Mouse (Mus musculus) hindbrain, embryonic 16.5 days (tissue): Measurements from ENCODE around the gene Bcl11b. TPM values are rescaled to one million over a fixed set of nuclear protein-coding genes. Genes with fewer than 3 reads are reported as not detected.

Source experiments
- ATAC-seq: fragments of 200-750 bp; cut with Nextera tagmentation; 2 replicates; pipeline ENCODE4 v1.8.0; 2017; ENCODE audit warnings: moderate TSS enrichment, moderate library complexity
- H3K27ac ChIP-seq: fragments of 300-500 bp; sonication (generic); 2 replicates; pipeline ENCODE4 v1.5.1; 2014; ENCODE audit warnings: low read depth, mild to moderate bottlenecking, control low read depth, low read length, moderate library complexity
- H3K27me3 ChIP-seq: fragments of 300-500 bp; sonication (generic); replicated peaks from 2 replicates; pipeline ENCODE4 v1.6.1; 2014; ENCODE audit warnings: low read length; ENCODE audit not compliant: control insufficient read depth, insufficient read depth
- H3K36me3 ChIP-seq: fragments of 300-500 bp; sonication (generic); 2 replicates; pipeline ENCODE4 v1.6.1; 2014; ENCODE audit warnings: mild to moderate bottlenecking, low read length, moderate library complexity, mixed read lengths; ENCODE audit not compliant: control insufficient read depth, insufficient read depth
- H3K4me1 ChIP-seq: fragments of 300-500 bp; sonication (generic); 2 replicates; pipeline ENCODE4 v1.6.1; 2014; ENCODE audit warnings: low read depth, low read length; ENCODE audit not compliant: control insufficient read depth, insufficient read depth
- H3K4me2 ChIP-seq: fragments of 300-500 bp; sonication (generic); 2 replicates; pipeline ENCODE4 v1.6.1; 2014; ENCODE audit warnings: mild to moderate bottlenecking, low read length, control low read depth, moderate library complexity
- H3K4me3 ChIP-seq: fragments of 300-500 bp; sonication (generic); 2 replicates; pipeline ENCODE4 v1.5.1; 2014; ENCODE audit warnings: mild to moderate bottlenecking, low read length, control low read depth, moderate library complexity
- H3K9ac ChIP-seq: fragments of 300-500 bp; sonication (generic); 2 replicates; pipeline ENCODE4 v1.6.1; 2014; ENCODE audit warnings: low read depth, mild to moderate bottlenecking, control low read depth, low read length, moderate library complexity
- H3K9me3 ChIP-seq: fragments of 300-500 bp; sonication (generic); 2 replicates; pipeline ENCODE4 v1.6.1; 2014; ENCODE audit warnings: mild to moderate bottlenecking, low read length, moderate library complexity; ENCODE audit not compliant: control insufficient read depth
- WGBS: fragments of 180-500 bp; shearing (Covaris S2); extraction: QIAGEN DNeasy Blood & Tissue Kit; methylation state at CpG from one replicate; pipeline ENCODE4 v1.1.7; 2014; 5-methylcytosine and 5-hydroxymethylcytosine counted together
- polyA plus RNA-seq: library from polyadenylated mRNA; unstranded; fragments of >200 nt; fragmentation: Nextera tagmentation; extraction: Ambion mirVana; gene quantifications from 2 replicates; pipeline ENCODE4 v1.2.1, GENCODE M21; 2015

The Bcl11b gene
- polyA plus RNA-seq, 1 experiment from 2014 or later: 12.0 TPM

- no peak overlapping the region for H3K9ac ChIP-seq
- H3K9me3 ChIP-seq: no peaks in the 10 kb centered on the region
- H3K27me3 ChIP-seq: no peaks in the 10 kb centered on the region
- H3K27ac ChIP-seq: peak overlapping the region; percentile 6; the same call in 1 of the 2 replicates
- 48% methylated on average over 14 of the region's 14 CpGs for WGBS
- no peak overlapping the region for H3K4me3 ChIP-seq
- no peak for ATAC-seq
- H3K4me2 ChIP-seq: no peak overlapping the region
- H3K4me1 ChIP-seq: peaks cover 19% of the 10 kb centered on the region
- H3K36me3 ChIP-seq: no peaks in the 10 kb centered on the region
Observed at GRCm38 (mm10) chr12:107960365-107960764, 43.0 kb downstream of the Bcl11b start.

- Histone ChIP-seq H3K27me3 (no peaks in the 10 kb centered on the region), H3K4me3 (no peak overlapping the region), H3K27ac (no peak overlapping the region), H3K9me3 (no peaks in the 10 kb centered on the region), H3K4me1 (peaks cover 19% of the 10 kb centered on the region), H3K9ac (no peak overlapping the region), H3K36me3 (no peaks in the 10 kb centered on the region), H3K4me2 (no peak overlapping the region)
- no peak for ATAC-seq
- WGBS: 23% methylated on average over 8 of the region's 8 CpGs
Observed at GRCm38 (mm10) chr12:107959872-107960271, 43.5 kb downstream of the Bcl11b start.

- peaks cover 24% of the 10 kb centered on the region for H3K4me1 ChIP-seq
- no peaks in the 10 kb centered on the region for H3K9me3 ChIP-seq
- H3K4me2 ChIP-seq: peak overlapping the region; percentile 49; the same call in 1 of the 2 replicates
- 83% methylated on average over 16 of the region's 16 CpGs for WGBS
- H3K9ac ChIP-seq: no peak overlapping the region
- no peak overlapping the region for H3K4me3 ChIP-seq
- no peak overlapping the region for H3K27ac ChIP-seq
- no peaks in the 10 kb centered on the region for H3K36me3 ChIP-seq
- H3K27me3 ChIP-seq: no peaks in the 10 kb centered on the region
- ATAC-seq: no peak
Observed at GRCm38 (mm10) chr12:107953044-107953684, 50.2 kb downstream of the Bcl11b start.

GRCm38 (mm10) chr12:107952318-107952724 is 51.1 kb downstream of the Bcl11b start:
- Histone ChIP-seq H3K27ac (peak overlapping the region; percentile 54), H3K4me3 (peak overlapping the region; percentile 31), H3K4me2 (peak overlapping the region; percentile 49), H3K9me3 (no peaks in the 10 kb centered on the region), H3K9ac (peak overlapping the region; percentile 47), H3K4me1 (peaks cover 24% of the 10 kb centered on the region), H3K27me3 (no peaks in the 10 kb centered on the region), H3K36me3 (no peaks in the 10 kb centered on the region)
- ATAC-seq: peak; percentile 65
- 14% methylated on average over 20 of the region's 20 CpGs for WGBS

GRCm38 (mm10) chr12:107950667-107951179 is 52.7 kb downstream of the Bcl11b start:
- H3K4me3 ChIP-seq: no peak overlapping the region
- 60% methylated on average over 20 of the region's 20 CpGs for WGBS
- peaks cover 26% of the 10 kb centered on the region for H3K4me1 ChIP-seq
- no peaks in the 10 kb centered on the region for H3K36me3 ChIP-seq
- no peak overlapping the region for H3K9ac ChIP-seq
- H3K27me3 ChIP-seq: no peaks in the 10 kb centered on the region
- H3K4me2 ChIP-seq: peak overlapping the region; percentile 10; the same call in 1 of the 2 replicates
- no peak overlapping the region for H3K27ac ChIP-seq
- no peaks in the 10 kb centered on the region for H3K9me3 ChIP-seq
- ATAC-seq: no peak

DNA sequence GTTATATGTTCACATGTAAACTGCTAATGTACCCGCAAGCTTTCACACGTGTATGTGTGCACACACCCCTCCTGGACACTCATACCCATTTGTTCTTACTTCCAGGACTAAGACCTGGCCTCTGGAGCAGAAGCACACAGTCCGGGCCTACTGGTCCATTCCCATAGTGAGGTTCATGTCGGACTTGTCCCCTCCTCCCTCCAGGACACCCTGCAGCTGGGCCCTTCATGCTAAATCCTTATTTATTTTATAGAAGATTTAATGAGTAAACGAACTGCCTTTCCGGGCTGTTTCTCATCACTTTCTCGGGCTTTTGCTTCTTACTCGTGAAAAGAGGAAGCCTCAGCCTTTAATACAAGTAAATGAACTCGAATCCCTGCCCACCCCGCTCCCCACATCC is 54.0 kb downstream of the Bcl11b start:
- H3K4me2 ChIP-seq: no peak overlapping the region
- no peaks in the 10 kb centered on the region for H3K36me3 ChIP-seq
- H3K27me3 ChIP-seq: no peaks in the 10 kb centered on the region
- peaks cover 26% of the 10 kb centered on the region for H3K4me1 ChIP-seq
- no peak overlapping the region for H3K27ac ChIP-seq
- no peak overlapping the region for H3K9ac ChIP-seq
- 82% methylated on average over 10 of the region's 10 CpGs for WGBS
- H3K4me3 ChIP-seq: no peak overlapping the region
- H3K9me3 ChIP-seq: no peaks in the 10 kb centered on the region
- no peak for ATAC-seq

GRCm38 (mm10) chr12:107942100-107942499 is 61.3 kb downstream of the Bcl11b start:
- Histone ChIP-seq H3K27me3 (no peaks in the 10 kb centered on the region), H3K4me1 (peaks cover 3% of the 10 kb centered on the region), H3K27ac (no peak overlapping the region), H3K9me3 (no peaks in the 10 kb centered on the region), H3K4me2 (no peak overlapping the region), H3K9ac (no peak overlapping the region), H3K4me3 (no peak overlapping the region), H3K36me3 (no peaks in the 10 kb centered on the region)
- WGBS: 71% methylated on average over 7 of the region's 7 CpGs
- no peak for ATAC-seq

GRCm38 (mm10) chr12:107940774-107941173 is 62.6 kb downstream of the Bcl11b start:
- ATAC-seq: no peak
- H3K27me3 ChIP-seq: no peaks in the 10 kb centered on the region
- WGBS: 87% methylated on average over 9 of the region's 9 CpGs
- H3K9me3 ChIP-seq: no peaks in the 10 kb centered on the region
- H3K36me3 ChIP-seq: no peaks in the 10 kb centered on the region
- H3K9ac ChIP-seq: no peak overlapping the region
- no peak overlapping the region for H3K4me2 ChIP-seq
- no peak overlapping the region for H3K27ac ChIP-seq
- peaks cover 4% of the 10 kb centered on the region for H3K4me1 ChIP-seq
- H3K4me3 ChIP-seq: no peak overlapping the region

DNA sequence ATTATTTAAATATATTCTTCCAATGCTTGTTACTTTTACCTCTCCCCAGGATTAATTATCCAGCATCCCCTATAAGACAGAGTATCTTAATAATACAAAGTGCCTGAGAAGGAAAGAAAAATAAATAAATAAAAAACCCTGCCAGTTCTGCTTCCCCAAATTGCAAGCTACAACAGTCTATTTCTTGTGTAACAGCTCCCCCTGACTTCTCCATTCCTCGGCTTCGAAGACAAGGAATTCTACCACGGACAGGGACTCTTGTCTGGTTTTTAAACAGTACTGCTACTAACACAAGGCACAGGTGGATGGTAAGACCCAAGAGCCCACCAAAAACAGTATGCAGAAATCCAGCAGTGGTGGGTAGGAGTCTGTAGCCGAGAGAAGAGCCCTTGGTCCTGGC is 64.2 kb downstream of the Bcl11b start:
- Histone ChIP-seq H3K4me3 (no peak overlapping the region), H3K27me3 (no peaks in the 10 kb centered on the region), H3K9me3 (no peaks in the 10 kb centered on the region), H3K9ac (no peak overlapping the region), H3K27ac (0 out of 2 replicates have a peak overlapping the region, but pooled peaks have one; percentile 24), H3K4me2 (no peak overlapping the region), H3K4me1 (peaks cover 18% of the 10 kb centered on the region), H3K36me3 (no peaks in the 10 kb centered on the region)
- ATAC-seq: no peak
- 66% methylated on average over 4 of the region's 4 CpGs for WGBS
